Comparison of ENCODE assay signal across 8 mouse cellular contexts in the genomic region with DNA sequence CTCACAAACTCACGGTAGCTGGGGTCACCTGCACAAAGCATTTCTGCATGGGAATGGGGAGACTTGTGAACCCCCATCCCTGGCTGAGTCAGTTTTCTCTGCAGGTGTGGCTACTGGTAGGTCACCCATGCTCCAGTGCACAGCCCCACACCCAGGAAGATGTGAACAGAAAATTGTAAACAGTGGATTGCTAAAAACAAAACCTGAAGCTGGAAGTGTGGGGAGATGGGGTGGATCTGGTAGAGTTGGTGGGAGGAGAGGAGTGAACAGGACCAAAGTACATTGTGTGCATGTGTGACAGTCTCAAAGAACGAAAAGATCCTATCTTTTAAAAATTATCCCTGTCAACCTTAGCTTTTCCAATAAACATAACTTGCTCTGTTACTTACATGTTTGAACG.
"Had no signal": no experiment of that assay in that cellular context is flagged by ENCODE, and none has a peak within 500 bp of the region (broad histone marks: within the 10 kb centered on the region; RNA-seq: fewer than 3 reads in every experiment).

No protein-coding gene starts in this region.

- DNase-seq: kidney, adult 11 months; right cerebral cortex, adult 18-20 months; right cerebral cortex, postnatal 25 days; thymus, postnatal 36 days had no signal

- H3K9me3 ChIP-seq: midbrain, embryonic 12.5 days had no signal

- H3K4me2 ChIP-seq: midbrain, embryonic 12.5 days had no signal

- H3K4me3 ChIP-seq: left cerebral cortex, adult 2 months; midbrain, embryonic 12.5 days had no signal

- H3K9ac ChIP-seq: liver, embryonic 14.5 days; midbrain, embryonic 12.5 days had no signal

- H3K27ac ChIP-seq: kidney, postnatal 0 days; left cerebral cortex, adult 2 months; liver, embryonic 14.5 days; midbrain, embryonic 12.5 days had no signal

- H3K27me3 ChIP-seq: midbrain, embryonic 12.5 days had no signal

- H3K4me1 ChIP-seq: midbrain, embryonic 12.5 days had no signal
